Mouse (Mus musculus): ENCODE results near the gene Spo11. TPM values are rescaled to one million over a fixed set of nuclear protein-coding genes. Genes with fewer than 3 reads are reported as not detected.

Gene Spo11
- polyA plus RNA-seq, 1 experiment from 2014 or later: not detected

DNA sequence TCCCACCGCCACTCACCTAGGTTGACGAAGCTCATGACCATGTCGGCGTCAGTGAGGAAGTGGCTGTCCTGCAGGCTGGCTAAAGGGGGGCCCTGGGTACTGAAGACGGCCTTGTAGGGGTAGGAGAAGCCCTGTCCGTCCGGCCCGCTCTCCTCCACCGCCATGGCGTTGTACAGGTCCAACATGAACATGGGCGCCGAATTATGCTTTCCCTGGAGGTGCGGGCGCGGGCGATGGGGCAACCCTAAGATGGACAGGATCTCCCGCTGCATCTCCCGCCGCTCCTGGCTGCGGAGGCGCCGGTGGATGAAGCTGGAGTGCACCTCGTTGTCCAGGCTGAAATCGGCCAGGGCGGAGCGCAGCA lies 37.9 kb upstream of the Spo11 start:
- H3K9ac ChIP-seq (ENCODE audit: low read depth, low read length): peak overlapping the region; percentile 51
- no peaks in the 10 kb centered on the region for H3K36me3 ChIP-seq (ENCODE audit: control insufficient read depth, insufficient read depth)
- peak overlapping the region; percentile 94 for H3K4me2 ChIP-seq (replicated peaks; ENCODE audit: low read depth)
- H3K4me3 ChIP-seq (ENCODE audit: low read depth, low read length): peak overlapping the region; percentile 60
- no peak for TF ChIP-seq CTCF (IDR thresholded peaks at IDR 0.05; ENCODE audit: low read depth)
- peaks cover 6% of the 10 kb centered on the region; the same call in 1 of the 2 replicates for H3K4me1 ChIP-seq (replicated peaks; ENCODE audit: control insufficient read depth, insufficient read depth, low read length)
- no peaks in the 10 kb centered on the region for H3K27me3 ChIP-seq (replicated peaks; ENCODE audit: control insufficient read depth, insufficient read depth, low read length)
- 0 out of 2 replicates have a peak, but pooled peaks have one; percentile 1 for ATAC-seq
- no peaks in the 10 kb centered on the region for H3K9me3 ChIP-seq (ENCODE audit: control insufficient read depth)
- under 1% methylated on average over 26 of the region's 26 CpGs for WGBS
- H3K27ac ChIP-seq (ENCODE audit: low read depth, low read length): peak overlapping the region; percentile 83

DNA sequence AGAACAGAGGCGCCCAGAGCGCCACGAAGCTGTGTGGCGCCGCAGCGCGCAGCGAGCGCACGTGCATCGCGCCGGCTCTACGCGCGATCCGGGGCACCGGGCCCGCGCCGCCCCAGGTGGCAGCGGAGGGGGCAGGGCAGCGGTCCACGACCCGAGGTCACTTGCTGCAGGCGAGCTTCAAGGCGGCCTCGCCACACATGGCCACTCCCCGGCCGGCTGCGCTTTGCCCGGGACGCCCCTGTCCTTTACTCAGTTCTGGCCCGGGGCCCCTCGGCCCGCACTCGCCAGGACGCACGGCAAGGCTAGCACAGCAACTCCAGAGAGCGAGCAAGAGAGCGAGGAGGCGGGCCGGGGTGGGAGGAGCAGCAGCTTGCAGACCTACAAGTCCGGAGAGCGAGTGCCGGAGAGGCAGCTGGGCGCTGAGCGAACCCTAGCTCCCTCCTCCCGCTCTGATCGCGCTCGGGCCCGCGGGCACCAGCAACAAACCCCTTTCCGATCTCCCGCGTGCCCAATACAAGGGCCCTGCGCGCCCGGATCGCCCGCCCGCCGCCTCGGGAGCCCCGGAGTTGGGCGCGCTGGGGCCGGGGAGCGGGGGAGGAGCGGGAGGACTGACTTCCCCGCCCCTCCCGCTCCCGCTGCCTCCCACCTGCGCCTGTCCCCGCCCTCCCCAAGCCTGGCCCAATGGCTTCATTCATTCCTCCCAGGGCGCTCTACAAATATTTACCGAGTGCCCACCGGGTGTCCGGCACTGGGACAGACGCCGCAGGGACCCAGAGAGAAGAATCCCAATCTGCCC lies 37.3 kb upstream of the Spo11 start, which contains the start of gene Bmp7:
Gene Bmp7 (minus strand): TSS at position 319 of the 796 bp plus-strand sequence.
- peaks cover 4% of the 10 kb centered on the region; the same call in 1 of the 2 replicates for H3K4me1 ChIP-seq (replicated peaks; ENCODE audit: control insufficient read depth, insufficient read depth, low read length)
- WGBS: under 1% methylated on average over 80 of the region's 82 CpGs
- no peaks in the 10 kb centered on the region for H3K36me3 ChIP-seq (ENCODE audit: control insufficient read depth, insufficient read depth)
- peak within 1 kb of the TSS; percentile 60 for H3K4me3 ChIP-seq (ENCODE audit: low read depth, low read length)
- H3K4me2 ChIP-seq (replicated peaks; ENCODE audit: low read depth): peak within 1 kb of the TSS; percentile 94
- H3K9ac ChIP-seq (ENCODE audit: low read depth, low read length): peak within 1 kb of the TSS; percentile 51
- H3K9me3 ChIP-seq (ENCODE audit: control insufficient read depth): no peaks in the 10 kb centered on the region
- H3K27me3 ChIP-seq (replicated peaks; ENCODE audit: control insufficient read depth, insufficient read depth, low read length): no peaks in the 10 kb centered on the region
- ATAC-seq: peak; percentile 88
- peak; percentile 10; the same call in 1 of the 2 replicates for TF ChIP-seq CTCF (IDR thresholded peaks at IDR 0.05; ENCODE audit: low read depth)
- peak within 1 kb of the TSS; percentile 83 for H3K27ac ChIP-seq (ENCODE audit: low read depth, low read length)

DNA sequence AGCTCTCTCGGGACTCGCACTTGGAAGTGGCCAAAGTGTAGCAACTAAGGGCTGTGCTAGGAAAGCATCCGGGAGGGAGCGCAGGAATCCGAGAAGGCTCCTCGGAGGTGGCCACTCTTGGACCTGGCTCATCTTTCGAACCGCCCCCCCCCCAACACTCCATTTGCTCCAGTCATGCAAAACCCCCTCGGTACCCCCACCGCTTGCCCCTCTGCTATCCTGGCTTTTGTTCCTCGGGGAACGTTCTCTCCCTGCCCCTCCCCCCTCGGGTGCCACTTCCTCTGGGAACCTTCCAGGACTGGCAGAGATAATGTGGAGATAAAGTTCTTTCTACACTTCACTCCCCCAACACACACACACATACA lies 36.7 kb upstream of the Spo11 start:
- ATAC-seq: no peak
- H3K9me3 ChIP-seq (ENCODE audit: control insufficient read depth): no peaks in the 10 kb centered on the region
- H3K4me3 ChIP-seq (ENCODE audit: low read depth, low read length): peak overlapping the region; percentile 60
- H3K4me2 ChIP-seq (replicated peaks; ENCODE audit: low read depth): peak overlapping the region; percentile 94
- under 1% methylated on average over 12 of the region's 13 CpGs for WGBS
- no peak for TF ChIP-seq CTCF (IDR thresholded peaks at IDR 0.05; ENCODE audit: low read depth)
- no peaks in the 10 kb centered on the region for H3K4me1 ChIP-seq (replicated peaks; ENCODE audit: control insufficient read depth, insufficient read depth, low read length)
- H3K36me3 ChIP-seq (ENCODE audit: control insufficient read depth, insufficient read depth): no peaks in the 10 kb centered on the region
- peak overlapping the region; percentile 51; the same call in 1 of the 2 replicates for H3K9ac ChIP-seq (ENCODE audit: low read depth, low read length)
- H3K27ac ChIP-seq (ENCODE audit: low read depth, low read length): peak overlapping the region; percentile 83; the same call in 1 of the 2 replicates
- no peaks in the 10 kb centered on the region for H3K27me3 ChIP-seq (replicated peaks; ENCODE audit: control insufficient read depth, insufficient read depth, low read length)

DNA sequence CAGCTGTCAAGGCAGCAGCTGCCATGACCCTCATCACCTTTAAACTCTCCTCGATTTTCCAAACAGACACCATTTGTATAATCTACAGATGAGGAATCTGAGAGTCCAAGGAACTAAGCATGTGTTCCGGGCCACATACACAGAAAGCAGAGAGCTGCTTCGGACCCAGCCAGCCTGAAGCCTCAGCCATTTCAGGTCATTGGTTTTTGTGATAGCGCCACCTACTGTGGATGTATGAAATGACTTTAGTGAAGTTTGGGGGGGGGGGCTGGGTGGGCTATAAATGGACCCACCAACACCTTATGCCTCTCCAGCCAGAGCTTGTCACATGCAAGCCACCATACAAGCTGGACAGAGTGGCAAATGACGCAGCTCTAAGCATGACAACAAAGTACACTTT lies 28.4 kb upstream of the Spo11 start:
- Histone ChIP-seq H3K4me1 (replicated peaks; ENCODE audit: control insufficient read depth, insufficient read depth, low read length) (no peaks in the 10 kb centered on the region), H3K9me3 (ENCODE audit: control insufficient read depth) (no peaks in the 10 kb centered on the region), H3K4me3 (ENCODE audit: low read depth, low read length) (no peak overlapping the region), H3K36me3 (ENCODE audit: control insufficient read depth, insufficient read depth) (no peaks in the 10 kb centered on the region), H3K27ac (ENCODE audit: low read depth, low read length) (no peak overlapping the region), H3K4me2 (replicated peaks; ENCODE audit: low read depth) (no peak overlapping the region), H3K9ac (ENCODE audit: low read depth, low read length) (no peak overlapping the region), H3K27me3 (replicated peaks; ENCODE audit: control insufficient read depth, insufficient read depth, low read length) (no peaks in the 10 kb centered on the region)
- peak; percentile 61 for TF ChIP-seq CTCF (IDR thresholded peaks at IDR 0.05; ENCODE audit: low read depth)
- no peak for ATAC-seq
- 35% methylated on average over 5 of the region's 5 CpGs for WGBS

DNA sequence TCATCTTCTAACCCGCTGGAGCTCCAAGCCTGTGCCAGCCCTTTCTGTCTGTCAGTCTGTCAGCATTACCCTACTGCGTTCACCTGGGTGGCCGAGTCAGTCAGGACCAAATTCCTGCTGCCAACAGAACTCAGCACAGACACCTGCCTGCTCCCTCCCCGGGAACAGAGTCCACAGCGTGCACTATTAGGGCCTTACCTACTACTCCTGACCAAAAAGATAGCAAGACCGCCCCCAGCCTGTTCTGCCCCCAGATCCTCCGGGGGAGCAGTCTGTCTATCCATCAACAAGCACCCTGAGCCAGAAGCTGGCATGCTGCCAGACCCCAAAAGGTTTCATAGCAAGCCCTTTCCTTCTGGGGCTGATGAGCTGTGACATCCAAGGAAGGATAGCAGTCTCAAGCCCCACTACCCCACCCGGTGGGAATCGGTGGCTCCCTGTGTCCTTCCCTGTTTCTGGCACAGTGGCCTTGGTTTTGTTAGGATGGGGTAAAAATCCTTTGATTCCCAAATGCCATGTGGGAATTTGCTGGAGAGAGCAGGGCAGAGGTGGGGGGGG lies 27.3 kb upstream of the Spo11 start:
- no peaks in the 10 kb centered on the region for H3K9me3 ChIP-seq (ENCODE audit: control insufficient read depth)
- no peak for TF ChIP-seq CTCF (IDR thresholded peaks at IDR 0.05; ENCODE audit: low read depth)
- H3K36me3 ChIP-seq (ENCODE audit: control insufficient read depth, insufficient read depth): no peaks in the 10 kb centered on the region
- H3K9ac ChIP-seq (ENCODE audit: low read depth, low read length): no peak overlapping the region
- no peak overlapping the region for H3K27ac ChIP-seq (ENCODE audit: low read depth, low read length)
- 68% methylated on average over 9 of the region's 9 CpGs for WGBS
- H3K4me1 ChIP-seq (replicated peaks; ENCODE audit: control insufficient read depth, insufficient read depth, low read length): no peaks in the 10 kb centered on the region
- H3K27me3 ChIP-seq (replicated peaks; ENCODE audit: control insufficient read depth, insufficient read depth, low read length): no peaks in the 10 kb centered on the region
- no peak overlapping the region for H3K4me3 ChIP-seq (ENCODE audit: low read depth, low read length)
- ATAC-seq: no peak
- H3K4me2 ChIP-seq (replicated peaks; ENCODE audit: low read depth): no peak overlapping the region

DNA sequence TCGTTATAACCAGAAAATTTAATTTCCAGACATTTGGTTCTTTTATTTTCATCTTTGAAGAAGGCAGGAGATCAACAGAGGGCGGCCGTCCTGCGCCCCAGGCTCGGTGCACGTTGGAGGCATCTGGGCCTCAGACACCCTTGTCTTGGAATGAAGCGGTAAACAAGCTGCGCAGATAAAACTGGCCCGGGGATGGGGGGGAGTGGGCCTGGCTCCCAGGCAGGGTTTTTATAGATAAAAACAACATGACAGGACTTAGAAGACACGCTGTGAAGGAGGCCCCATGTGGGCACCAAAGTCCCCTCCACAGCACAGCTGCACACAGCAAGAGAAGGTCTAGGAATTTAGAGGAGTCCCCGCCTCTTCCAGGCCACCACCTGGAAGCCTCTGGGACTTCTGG lies 26.8 kb upstream of the Spo11 start:
- no peak for ATAC-seq
- Histone ChIP-seq H3K9me3 (ENCODE audit: control insufficient read depth) (no peaks in the 10 kb centered on the region), H3K27me3 (replicated peaks; ENCODE audit: control insufficient read depth, insufficient read depth, low read length) (no peaks in the 10 kb centered on the region), H3K4me1 (replicated peaks; ENCODE audit: control insufficient read depth, insufficient read depth, low read length) (no peaks in the 10 kb centered on the region), H3K36me3 (ENCODE audit: control insufficient read depth, insufficient read depth) (no peaks in the 10 kb centered on the region), H3K4me3 (ENCODE audit: low read depth, low read length) (no peak overlapping the region), H3K27ac (ENCODE audit: low read depth, low read length) (no peak overlapping the region), H3K9ac (ENCODE audit: low read depth, low read length) (no peak overlapping the region), H3K4me2 (replicated peaks; ENCODE audit: low read depth) (no peak overlapping the region)
- no peak for TF ChIP-seq CTCF (IDR thresholded peaks at IDR 0.05; ENCODE audit: low read depth)
- WGBS: 49% methylated on average over 11 of the region's 11 CpGs

Data from intestine, postnatal 0 days (tissue).